Mouse (Mus musculus): ENCODE results near the gene Prmt1. TPM values are rescaled to one million over a fixed set of nuclear protein-coding genes. Genes with fewer than 3 reads are reported as not detected.

The Prmt1 gene
- polyA plus RNA-seq, 2 experiments: 51.2 to 168 TPM

- Histone ChIP-seq H3K4me1 (replicated peaks; ENCODE audit: control insufficient read depth in 2 of 2, insufficient read depth in 2 of 2, low read length in 1 of 2) (peaks cover 0 to 4% of the 10 kb centered on the region in 2 experiments; a peak in 1 of 4 replicates), H3K36me3 (replicated peaks; ENCODE audit: control insufficient read depth, insufficient read depth, low read depth) (no peaks in the 10 kb centered on the region), H3K4me3 (ENCODE audit: insufficient read depth in 1 of 2, low read depth in 2 of 2, low read length in 2 of 2) (no peak overlapping the region), H3K27me3 (ENCODE audit: control insufficient read depth, insufficient read depth, low read length) (no peaks in the 10 kb centered on the region), H3K9me3 (ENCODE audit: control insufficient read depth, low read length) (no peaks in the 10 kb centered on the region), H3K4me2 (ENCODE audit: low read depth) (no peak overlapping the region), H3K9ac (replicated peaks) (no peak overlapping the region), H3K27ac (no peak overlapping the region)
- ATAC-seq (ENCODE audit: insufficient read depth) (no peak), DNase-seq (ENCODE audit: low read depth in 3 of 3, low spot score in 3 of 3) (no peak)
- WGBS (ENCODE audit: insufficient replicate concordance): 77% methylated on average over 13 of the region's 13 CpGs
- no peak for TF ChIP-seq EP300 (IDR thresholded peaks at IDR 0.05; ENCODE audit: low read depth)
- no peak for TF ChIP-seq CTCF (IDR thresholded peaks at IDR 0.05; ENCODE audit: low read depth)
Observed at GRCm38 (mm10) chr7:44960512-44960910, 25.9 kb downstream of the Prmt1 start.

- no peak overlapping the region for H3K9ac ChIP-seq (replicated peaks)
- H3K4me2 ChIP-seq (ENCODE audit: low read depth): no peak overlapping the region
- no peak overlapping the region for H3K27ac ChIP-seq
- DNase-seq (ENCODE audit: low read depth in 3 of 3, low spot score in 3 of 3) (no peak), ATAC-seq (ENCODE audit: insufficient read depth) (no peak)
- peaks cover 0 to 4% of the 10 kb centered on the region in 2 experiments; a peak in 1 of 4 replicates for H3K4me1 ChIP-seq (replicated peaks; ENCODE audit: control insufficient read depth in 2 of 2, insufficient read depth in 2 of 2, low read length in 1 of 2)
- no peaks in the 10 kb centered on the region for H3K36me3 ChIP-seq (replicated peaks; ENCODE audit: control insufficient read depth, insufficient read depth, low read depth)
- no peaks in the 10 kb centered on the region for H3K27me3 ChIP-seq (ENCODE audit: control insufficient read depth, insufficient read depth, low read length)
- 59% methylated on average over 10 of the region's 10 CpGs for WGBS (ENCODE audit: insufficient replicate concordance)
- no peak overlapping the region for H3K4me3 ChIP-seq (ENCODE audit: insufficient read depth in 1 of 2, low read depth in 2 of 2, low read length in 2 of 2)
- no peaks in the 10 kb centered on the region for H3K9me3 ChIP-seq (ENCODE audit: control insufficient read depth, low read length)
- no peak for TF ChIP-seq CTCF (IDR thresholded peaks at IDR 0.05; ENCODE audit: low read depth)
- TF ChIP-seq EP300 (IDR thresholded peaks at IDR 0.05; ENCODE audit: low read depth): no peak
Observed at GRCm38 (mm10) chr7:44959874-44960511, 26.4 kb downstream of the Prmt1 start.

- Histone ChIP-seq H3K27me3 (ENCODE audit: control insufficient read depth, insufficient read depth, low read length) (no peaks in the 10 kb centered on the region), H3K4me3 (ENCODE audit: insufficient read depth in 1 of 2, low read depth in 2 of 2, low read length in 2 of 2) (no peak overlapping the region), H3K9me3 (ENCODE audit: control insufficient read depth, low read length) (no peaks in the 10 kb centered on the region), H3K36me3 (replicated peaks; ENCODE audit: control insufficient read depth, insufficient read depth, low read depth) (no peaks in the 10 kb centered on the region), H3K4me1 (replicated peaks; ENCODE audit: control insufficient read depth in 2 of 2, insufficient read depth in 2 of 2, low read length in 1 of 2) (peaks cover 0 to 4% of the 10 kb centered on the region in 2 experiments; a peak in 1 of 4 replicates), H3K9ac (replicated peaks) (no peak overlapping the region), H3K4me2 (ENCODE audit: low read depth) (no peak overlapping the region), H3K27ac (no peak overlapping the region)
- no peak for TF ChIP-seq CTCF (IDR thresholded peaks at IDR 0.05; ENCODE audit: low read depth)
- TF ChIP-seq EP300 (IDR thresholded peaks at IDR 0.05; ENCODE audit: low read depth): no peak
- 48% methylated on average over 8 of the region's 8 CpGs for WGBS (ENCODE audit: insufficient replicate concordance)
- DNase-seq (ENCODE audit: low read depth in 3 of 3, low spot score in 3 of 3): no peak
- no peak for ATAC-seq (ENCODE audit: insufficient read depth)
Observed at GRCm38 (mm10) chr7:44959281-44959680, 27.1 kb downstream of the Prmt1 start.

GRCm38 (mm10) chr7:44958208-44958607 is 28.2 kb downstream of the Prmt1 start:
- no peak overlapping the region for H3K9ac ChIP-seq (replicated peaks)
- TF ChIP-seq EP300 (IDR thresholded peaks at IDR 0.05; ENCODE audit: low read depth) (no peak), CTCF (IDR thresholded peaks at IDR 0.05; ENCODE audit: low read depth) (peak; percentile 80)
- no peak overlapping the region for H3K4me2 ChIP-seq (ENCODE audit: low read depth)
- no peaks in the 10 kb centered on the region for H3K27me3 ChIP-seq (ENCODE audit: control insufficient read depth, insufficient read depth, low read length)
- H3K4me1 ChIP-seq (replicated peaks; ENCODE audit: control insufficient read depth in 2 of 2, insufficient read depth in 2 of 2, low read length in 1 of 2): peaks cover 0 to 4% of the 10 kb centered on the region in 2 experiments; a peak in 3 of 4 replicates
- 29% methylated on average over 7 of the region's 7 CpGs for WGBS (ENCODE audit: insufficient replicate concordance)
- H3K9me3 ChIP-seq (ENCODE audit: control insufficient read depth, low read length): no peaks in the 10 kb centered on the region
- no peak for ATAC-seq (ENCODE audit: insufficient read depth)
- H3K4me3 ChIP-seq (ENCODE audit: insufficient read depth in 1 of 2, low read depth in 2 of 2, low read length in 2 of 2): no peak overlapping the region
- DNase-seq (ENCODE audit: low read depth in 3 of 3, low spot score in 3 of 3): peak in 1 of 3 experiments; percentile 27
- no peak overlapping the region for H3K27ac ChIP-seq
- no peaks in the 10 kb centered on the region for H3K36me3 ChIP-seq (replicated peaks; ENCODE audit: control insufficient read depth, insufficient read depth, low read depth)

GRCm38 (mm10) chr7:44957183-44957835 is 29.1 kb downstream of the Prmt1 start:
- Histone ChIP-seq H3K4me3 (ENCODE audit: insufficient read depth in 1 of 2, low read depth in 2 of 2, low read length in 2 of 2) (no peak overlapping the region), H3K9ac (replicated peaks) (no peak overlapping the region), H3K36me3 (replicated peaks; ENCODE audit: control insufficient read depth, insufficient read depth, low read depth) (no peaks in the 10 kb centered on the region), H3K27me3 (ENCODE audit: control insufficient read depth, insufficient read depth, low read length) (no peaks in the 10 kb centered on the region), H3K4me1 (replicated peaks; ENCODE audit: control insufficient read depth in 2 of 2, insufficient read depth in 2 of 2, low read length in 1 of 2) (peaks cover 3 to 7% of the 10 kb centered on the region in 2 experiments), H3K9me3 (ENCODE audit: control insufficient read depth, low read length) (no peaks in the 10 kb centered on the region), H3K27ac (no peak overlapping the region), H3K4me2 (ENCODE audit: low read depth) (no peak overlapping the region)
- 68% methylated on average over 20 of the region's 20 CpGs for WGBS (ENCODE audit: insufficient replicate concordance)
- DNase-seq (ENCODE audit: low read depth in 3 of 3, low spot score in 3 of 3) (no peak), ATAC-seq (ENCODE audit: insufficient read depth) (no peak)
- TF ChIP-seq CTCF (IDR thresholded peaks at IDR 0.05; ENCODE audit: low read depth) (no peak), EP300 (IDR thresholded peaks at IDR 0.05; ENCODE audit: low read depth) (no peak)

Measured in liver, embryonic 14.5 days (tissue).